Mouse (Mus musculus) lung, embryonic 14.5 days (tissue): ENCODE results near the gene Rnf169. TPM values are rescaled to one million over a fixed set of nuclear protein-coding genes. Genes with fewer than 3 reads are reported as not detected.

Source experiments
- ATAC-seq: fragments of 200-750 bp; cut with Nextera tagmentation; 2 replicates; pipeline ENCODE4 v1.8.0; 2017; ENCODE audit warnings: mild to moderate bottlenecking, moderate TSS enrichment, moderate library complexity; ENCODE audit not compliant: insufficient read depth
- DNase-seq: peaks from one replicate; pipeline ENCODE4 v3.0.0-alpha.2; 2015
- H3K27ac ChIP-seq: fragments of 300-500 bp; sonication (generic); 2 replicates; pipeline ENCODE4 v1.5.1; 2014; ENCODE audit warnings: low read depth, mild to moderate bottlenecking, moderate library complexity
- H3K27me3 ChIP-seq: fragments of 300-500 bp; sonication (generic); 2 replicates; pipeline ENCODE4 v1.6.1; 2014; ENCODE audit warnings: low read length, control low read depth; ENCODE audit not compliant: insufficient read depth
- H3K36me3 ChIP-seq: fragments of 300-500 bp; sonication (generic); 2 replicates; pipeline ENCODE4 v1.6.1; 2014; ENCODE audit warnings: control low read depth; ENCODE audit not compliant: insufficient read depth
- H3K4me1 ChIP-seq: fragments of 300-500 bp; sonication (generic); 2 replicates; pipeline ENCODE4 v1.6.1; 2014; ENCODE audit warnings: antibody characterized with exemption, control low read depth; ENCODE audit not compliant: insufficient read depth
- H3K4me2 ChIP-seq: fragments of 300-500 bp; sonication (generic); 2 replicates; pipeline ENCODE4 v1.6.1; 2014; ENCODE audit warnings: mild to moderate bottlenecking
- H3K4me3 ChIP-seq: fragments of 300-500 bp; sonication (generic); 2 replicates; pipeline ENCODE4 v1.5.1; 2014; ENCODE audit warnings: low read depth, low read length
- H3K9ac ChIP-seq: fragments of 300-500 bp; sonication (generic); 2 replicates; pipeline ENCODE4 v1.6.1; 2014
- H3K9me3 ChIP-seq: fragments of 300-500 bp; sonication (generic); 2 replicates; pipeline ENCODE4 v1.6.1; 2016; ENCODE audit warnings: low read depth, low read length, control low read depth
- CTCF ChIP-seq: IDR thresholded peaks from 2 replicates; pipeline ENCODE4 v1.5.1; 2016; ENCODE audit warnings: antibody characterized with exemption, low read depth
- WGBS: fragments of 180-500 bp; shearing (Covaris S2); extraction: QIAGEN DNeasy Blood & Tissue Kit; methylation state at CpG from one replicate; pipeline ENCODE4 v1.1.7; 2014; 5-methylcytosine and 5-hydroxymethylcytosine counted together
- polyA plus RNA-seq: library from polyadenylated mRNA; unstranded; fragments of >200 nt; fragmentation: Nextera tagmentation; extraction: Ambion mirVana; gene quantifications from 2 replicates; pipeline ENCODE4 v1.2.1, GENCODE M21; 2014

The Rnf169 gene
- polyA plus RNA-seq, 1 experiment from 2014 or later = 7.8 TPM

DNA sequence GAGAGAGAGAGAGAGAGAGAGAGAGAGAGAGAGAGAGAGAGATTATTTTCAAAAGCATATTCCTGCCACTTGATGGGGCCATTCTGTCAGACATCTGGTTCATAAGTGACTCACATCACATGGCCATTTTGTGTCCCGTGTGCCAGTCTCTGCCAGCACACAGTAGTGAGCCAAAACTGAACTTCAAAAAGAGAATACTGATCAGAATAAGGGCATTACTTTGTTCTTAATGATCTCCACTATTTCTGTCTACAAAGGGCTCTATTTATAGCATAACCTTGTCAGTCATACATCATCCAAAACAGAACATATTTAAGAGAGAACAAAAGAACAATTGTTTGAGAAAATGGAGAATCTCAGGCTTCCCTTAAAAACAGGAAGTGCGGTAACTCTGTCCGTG is 88.8 kb downstream of the Rnf169 start:
- Histone ChIP-seq H3K9me3 (no peaks in the 10 kb centered on the region), H3K27me3 (no peaks in the 10 kb centered on the region), H3K4me3 (no peak overlapping the region), H3K4me2 (no peak overlapping the region), H3K4me1 (no peaks in the 10 kb centered on the region), H3K9ac (no peak overlapping the region), H3K27ac (no peak overlapping the region), H3K36me3 (no peaks in the 10 kb centered on the region)
- 60% methylated on average over 3 of the region's 3 CpGs for WGBS
- ATAC-seq (no peak), DNase-seq (peak; percentile 17)
- no peak for TF ChIP-seq CTCF

DNA sequence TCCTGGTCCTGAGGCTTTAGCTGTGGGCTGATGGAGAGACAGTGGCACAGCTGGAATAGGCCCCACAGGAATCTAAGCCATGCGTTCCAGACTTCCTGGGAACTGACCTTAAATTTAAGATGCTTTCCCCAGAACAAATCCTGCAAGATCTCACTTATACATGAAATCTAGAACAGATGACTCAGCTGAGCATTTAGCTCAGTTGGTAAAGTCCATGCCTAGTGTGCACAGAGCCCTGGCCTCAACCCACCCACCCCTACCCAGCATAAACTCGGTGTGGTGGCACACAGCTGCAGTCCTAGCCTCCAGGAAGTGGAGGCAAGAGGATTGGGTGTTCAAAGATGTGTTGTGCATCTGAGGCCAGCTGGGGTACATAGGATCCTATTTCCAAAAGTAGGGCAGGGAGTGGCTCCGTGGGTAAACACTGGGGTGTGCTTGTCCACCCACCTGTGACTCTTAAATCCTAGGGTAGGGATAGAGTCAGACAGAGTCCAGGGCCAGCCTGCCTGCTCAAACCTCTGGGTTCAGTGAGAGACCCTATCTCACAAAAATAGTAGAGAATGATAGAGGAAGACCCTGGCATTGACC is 90.0 kb downstream of the Rnf169 start:
- TF ChIP-seq CTCF = no peak
- Histone ChIP-seq H3K9me3 (no peaks in the 10 kb centered on the region), H3K4me2 (no peak overlapping the region), H3K9ac (no peak overlapping the region), H3K4me1 (no peaks in the 10 kb centered on the region), H3K27ac (no peak overlapping the region), H3K36me3 (no peaks in the 10 kb centered on the region), H3K27me3 (no peaks in the 10 kb centered on the region), H3K4me3 (no peak overlapping the region)
- ATAC-seq (no peak), DNase-seq (no peak)
- WGBS = 56% methylated on average over 3 of the region's 3 CpGs

DNA sequence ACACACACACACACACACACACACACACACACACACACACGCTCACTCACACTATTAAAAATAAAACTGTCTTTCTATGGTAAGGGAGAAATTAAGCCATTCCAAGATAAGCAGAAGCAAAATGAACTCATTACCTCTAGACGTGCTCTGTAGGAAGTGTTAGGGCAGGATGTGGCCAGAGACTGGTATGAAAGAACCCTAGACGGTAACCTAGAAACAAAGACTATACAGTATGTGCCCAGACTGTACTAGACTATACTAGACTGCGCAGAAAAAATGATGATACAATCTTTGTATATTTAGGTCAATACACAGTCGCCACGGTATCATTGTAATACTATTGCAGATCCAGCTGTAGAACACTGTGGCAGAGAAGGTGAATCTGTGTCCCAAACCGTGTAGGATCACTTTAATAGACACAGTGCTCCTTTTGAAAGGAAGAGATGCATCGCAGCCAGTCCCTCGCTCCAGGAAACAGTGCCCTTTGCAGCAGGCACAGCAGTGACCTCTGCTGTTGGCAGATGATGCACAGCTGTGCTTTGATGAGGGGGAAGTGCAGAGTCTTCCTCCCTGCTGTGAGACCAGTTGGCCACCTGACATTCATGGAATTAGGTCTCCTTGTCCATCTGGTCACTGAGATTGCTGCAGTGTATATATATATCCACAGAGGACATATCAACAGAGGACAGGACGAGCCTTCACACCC is 90.9 kb downstream of the Rnf169 start:
- peak; percentile 71 for DNase-seq
- Histone ChIP-seq H3K27me3 (no peaks in the 10 kb centered on the region), H3K4me3 (no peak overlapping the region), H3K9me3 (no peaks in the 10 kb centered on the region), H3K4me2 (no peak overlapping the region), H3K9ac (no peak overlapping the region), H3K36me3 (no peaks in the 10 kb centered on the region), H3K4me1 (no peaks in the 10 kb centered on the region), H3K27ac (no peak overlapping the region)
- TF ChIP-seq CTCF = peak; percentile 32
- WGBS = 28% methylated on average over 10 of the region's 10 CpGs
- 0 out of 2 replicates have a peak, but pooled peaks have one; percentile 14 for ATAC-seq

DNA sequence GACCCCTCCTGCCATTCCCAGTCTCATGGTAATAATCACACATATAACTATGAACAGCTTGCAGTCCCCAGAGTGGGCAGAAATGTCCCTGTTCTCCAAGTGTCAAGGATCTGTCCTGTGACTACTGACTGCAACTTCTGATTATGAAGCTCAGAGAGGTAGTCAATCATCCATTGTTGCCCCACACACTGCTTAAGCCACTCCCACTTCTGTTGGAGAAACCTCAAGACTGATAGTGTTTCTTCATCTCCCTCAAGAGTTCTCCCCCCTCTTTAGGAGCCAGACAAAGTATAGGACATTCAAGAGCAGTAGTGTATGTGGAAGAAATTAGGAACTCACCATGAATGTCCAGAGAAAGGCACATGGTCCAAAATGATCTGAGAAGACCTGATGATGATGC is 92.5 kb downstream of the Rnf169 start:
- Histone ChIP-seq H3K4me3 (no peak overlapping the region), H3K27ac (no peak overlapping the region), H3K9ac (no peak overlapping the region), H3K4me2 (no peak overlapping the region), H3K9me3 (no peaks in the 10 kb centered on the region), H3K36me3 (no peaks in the 10 kb centered on the region), H3K4me1 (no peaks in the 10 kb centered on the region), H3K27me3 (no peaks in the 10 kb centered on the region)
- no peak for ATAC-seq
- DNase-seq = no peak
- no peak for TF ChIP-seq CTCF

DNA sequence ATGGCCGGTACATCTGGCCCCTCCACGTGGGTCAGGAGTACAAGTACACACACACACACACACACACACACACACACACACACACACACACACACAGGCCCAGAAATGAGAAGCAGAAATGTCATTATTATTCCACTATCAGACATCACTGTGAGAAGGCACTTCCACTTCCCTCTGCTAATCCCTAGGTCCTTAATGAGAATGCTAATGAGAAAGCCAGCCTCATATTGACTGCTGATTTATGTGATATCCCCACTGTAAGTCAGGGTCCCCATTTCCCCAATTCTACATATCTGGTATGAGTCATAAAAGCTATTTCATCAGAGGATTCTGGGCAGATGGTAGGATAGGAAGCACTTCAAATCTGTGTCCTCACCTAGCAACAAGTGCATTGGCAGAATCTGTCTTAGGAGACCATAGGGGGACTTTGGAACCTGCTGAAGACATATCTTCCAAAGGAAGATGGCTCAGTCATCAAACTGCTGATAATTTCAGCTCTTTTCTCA is 93.0 kb downstream of the Rnf169 start:
- TF ChIP-seq CTCF = no peak
- Histone ChIP-seq H3K27ac (no peak overlapping the region), H3K27me3 (no peaks in the 10 kb centered on the region), H3K9me3 (no peaks in the 10 kb centered on the region), H3K9ac (no peak overlapping the region), H3K4me1 (no peaks in the 10 kb centered on the region), H3K4me3 (no peak overlapping the region), H3K4me2 (no peak overlapping the region), H3K36me3 (no peaks in the 10 kb centered on the region)
- WGBS = 56% methylated on average over 2 of the region's 2 CpGs
- ATAC-seq = no peak
- no peak for DNase-seq

DNA sequence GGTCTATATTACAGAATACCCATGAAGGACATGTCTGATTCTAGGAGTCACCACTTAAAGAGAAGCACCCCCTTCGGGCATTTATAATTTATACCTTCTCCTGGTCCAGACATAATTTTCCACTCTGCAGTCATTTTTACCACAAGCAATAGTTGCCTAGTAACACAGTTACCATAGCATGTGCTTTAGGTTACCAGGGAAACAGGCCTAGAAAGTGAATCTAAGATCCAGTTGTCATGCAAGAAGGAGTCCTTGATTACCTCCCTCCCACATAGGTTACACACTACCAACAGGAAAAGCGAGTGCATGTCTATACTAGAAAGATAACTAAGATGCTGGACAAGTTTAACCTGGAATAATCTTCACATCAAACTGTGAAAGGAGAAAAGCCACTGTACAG is 102.0 kb downstream of the Rnf169 start:
- Histone ChIP-seq H3K9me3 (no peaks in the 10 kb centered on the region), H3K9ac (no peak overlapping the region), H3K4me3 (no peak overlapping the region), H3K36me3 (no peaks in the 10 kb centered on the region), H3K27me3 (no peaks in the 10 kb centered on the region), H3K27ac (no peak overlapping the region), H3K4me1 (no peaks in the 10 kb centered on the region), H3K4me2 (no peak overlapping the region)
- TF ChIP-seq CTCF = no peak
- ATAC-seq (no peak), DNase-seq (no peak)
- WGBS = 72% methylated on average over 2 of the region's 2 CpGs

DNA sequence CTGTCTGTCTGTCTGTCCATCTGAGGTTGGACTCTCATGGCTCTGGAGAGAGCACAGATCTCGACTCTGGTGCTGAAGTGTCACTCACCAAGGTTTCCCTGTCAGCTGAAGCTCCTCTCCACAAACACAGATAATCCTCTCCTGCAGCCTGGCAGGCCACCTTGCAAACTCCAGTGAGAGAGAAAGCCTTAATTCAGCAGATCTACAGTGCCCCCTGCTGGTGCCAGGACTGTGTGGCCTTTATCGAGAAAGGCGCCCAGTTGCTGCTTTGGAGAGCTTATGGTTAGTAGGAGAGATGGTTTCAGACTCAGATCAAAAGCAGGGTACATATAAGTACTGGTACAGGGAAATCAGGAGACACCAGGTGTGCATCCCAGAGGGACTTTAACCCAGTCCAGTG is 103.9 kb downstream of the Rnf169 start:
- H3K9ac ChIP-seq = no peak overlapping the region
- H3K27ac ChIP-seq = no peak overlapping the region
- WGBS = 1% methylated on average over 3 of the region's 3 CpGs
- peak; percentile 94 for DNase-seq
- no peaks in the 10 kb centered on the region for H3K9me3 ChIP-seq
- no peaks in the 10 kb centered on the region for H3K36me3 ChIP-seq
- H3K27me3 ChIP-seq = no peaks in the 10 kb centered on the region
- no peak for ATAC-seq
- peak; percentile 94 for TF ChIP-seq CTCF
- no peak overlapping the region for H3K4me3 ChIP-seq
- no peaks in the 10 kb centered on the region for H3K4me1 ChIP-seq
- H3K4me2 ChIP-seq = no peak overlapping the region
